Mouse (Mus musculus) MEL (cell line): ENCODE measurements at regions not wholly inside any gene's neighbourhood (a gene's known extent, or its start where the extent isn't known, plus 50 kb on each side); places are given as distances from the start of the nearest gene placed in this dataset.

Source experiments
- CTCF ChIP-seq, 3 experiments: IDR thresholded peaks in 2 of 3; conservative IDR thresholded peaks in 1 of 3; 2 replicates each; pipeline ENCODE4 v1.5.1; 2011 to 2012; ENCODE audit warnings: low read length in 3 of 3, low read depth in 2 of 3, mild to moderate bottlenecking in 2 of 3, improper control_type of control experiment in 1 of 3, inconsistent platforms in 1 of 3, mixed read lengths in 1 of 3, moderate library complexity in 1 of 3; ENCODE audit not compliant: control insufficient read depth in 1 of 3, insufficient read depth in 1 of 3, poor library complexity in 1 of 3, severe bottlenecking in 1 of 3
- MAX ChIP-seq: IDR thresholded peaks from 2 replicates; pipeline ENCODE4 v1.6.1; 2011; ENCODE audit warnings: low read length, improper control_type of control experiment

- TF ChIP-seq CTCF (IDR thresholded peaks at IDR 0.05 in 2 of 3, conservative IDR thresholded peaks at IDR 0.05 in 1 of 3; ENCODE audit: control insufficient read depth in 1 of 3, insufficient read depth in 1 of 3, low read depth in 2 of 3, low read length in 3 of 3, poor library complexity in 1 of 3, severe bottlenecking in 1 of 3) (no peak), MAX (no peak)
Measured at GRCm38 (mm10) chr12:54499963-54500362, 156.4 kb downstream of the Sptssa start.
